Mouse (Mus musculus) kidney, postnatal 0 days (tissue): ENCODE results near the gene Lyrm2. TPM values are rescaled to one million over a fixed set of nuclear protein-coding genes. Genes with fewer than 3 reads are reported as not detected.

Experiments
- ATAC-seq: fragments of 200-750 bp; cut with Nextera tagmentation; replicated peaks from 2 replicates; pipeline ENCODE4 v1.8.0; 2017; ENCODE audit warnings: low read depth, moderate number of reproducible peaks, moderate TSS enrichment, moderate library complexity; ENCODE audit not compliant: low FRiP score
- DNase-seq: peaks from one replicate; pipeline ENCODE4 v3.0.0-alpha.2; 2016; ENCODE audit warnings: low spot score
- H3K27ac ChIP-seq: fragments of 300-500 bp; sonication (generic); 2 replicates; pipeline ENCODE4 v1.5.1; 2014; ENCODE audit warnings: mild to moderate bottlenecking
- H3K27me3 ChIP-seq: fragments of 300-500 bp; sonication (generic); 2 replicates; pipeline ENCODE4 v1.6.1; 2014; ENCODE audit warnings: low read length, mixed read lengths; ENCODE audit not compliant: insufficient read depth
- H3K36me3 ChIP-seq: fragments of 300-500 bp; sonication (generic); 2 replicates; pipeline ENCODE4 v1.6.1; 2014; ENCODE audit warnings: low read length, mixed read lengths; ENCODE audit not compliant: insufficient read depth
- H3K4me1 ChIP-seq: fragments of 300-500 bp; sonication (generic); replicated peaks from 2 replicates; pipeline ENCODE4 v1.6.1; 2014; ENCODE audit warnings: antibody characterized with exemption, low read length, mixed read lengths; ENCODE audit not compliant: insufficient read depth
- H3K4me2 ChIP-seq: fragments of 300-500 bp; sonication (generic); 2 replicates; pipeline ENCODE4 v1.6.1; 2014; ENCODE audit warnings: mild to moderate bottlenecking, low read length, moderate library complexity, mixed read lengths
- H3K4me3 ChIP-seq: fragments of 300-500 bp; sonication (generic); replicated peaks from 2 replicates; pipeline ENCODE4 v1.5.1; 2014; ENCODE audit warnings: low read depth, low read length
- H3K9ac ChIP-seq: fragments of 300-500 bp; sonication (generic); 2 replicates; pipeline ENCODE4 v1.6.1; 2014; ENCODE audit warnings: low read depth, low read length
- H3K9me3 ChIP-seq: fragments of 300-500 bp; sonication (generic); replicated peaks from 2 replicates; pipeline ENCODE4 v1.6.1; 2016; ENCODE audit warnings: low read length, inconsistent platforms, mixed read lengths
- CTCF ChIP-seq: IDR thresholded peaks from 2 replicates; pipeline ENCODE4 v1.5.1; 2016; ENCODE audit warnings: antibody characterized with exemption, low read depth, mild to moderate bottlenecking, moderate library complexity
- WGBS: fragments of 180-500 bp; shearing (Covaris S2); extraction: QIAGEN DNeasy Blood & Tissue Kit; methylation state at CpG from one replicate; pipeline ENCODE4 v1.1.7; 2014; 5-methylcytosine and 5-hydroxymethylcytosine counted together
- polyA plus RNA-seq: library from polyadenylated mRNA; unstranded; fragments of >200 nt; fragmentation: Nextera tagmentation; extraction: Ambion mirVana; gene quantifications from 2 replicates; pipeline ENCODE4 v1.2.1, GENCODE M21; 2015

Lyrm2 gene
- polyA plus RNA-seq, 1 experiment from 2014 or later = 143 TPM

DNA sequence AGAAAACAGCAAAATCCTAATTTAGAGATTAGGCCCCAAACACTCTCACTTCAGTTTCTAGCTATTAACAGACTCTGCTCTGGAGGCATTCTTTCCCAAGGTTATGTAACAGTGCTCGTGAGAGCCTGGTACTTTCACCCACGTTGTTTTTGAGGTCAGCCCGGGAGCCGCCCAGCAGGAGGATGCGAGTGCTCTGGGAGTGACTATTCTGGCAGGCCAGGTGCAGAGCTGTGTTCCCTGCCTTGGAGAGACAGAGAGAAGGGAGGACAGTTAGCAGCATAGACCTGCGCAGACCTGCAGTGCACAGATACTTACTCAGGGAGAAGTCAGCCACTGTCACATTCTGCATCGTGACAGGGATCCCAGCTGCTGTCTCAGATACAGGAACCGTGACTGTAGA lies 24.2 kb downstream of the Lyrm2 start:
- Histone ChIP-seq H3K4me1 (no peaks in the 10 kb centered on the region), H3K27me3 (no peaks in the 10 kb centered on the region), H3K4me3 (no peak overlapping the region), H3K36me3 (no peaks in the 10 kb centered on the region), H3K9ac (no peak overlapping the region), H3K27ac (no peak overlapping the region), H3K4me2 (no peak overlapping the region), H3K9me3 (no peaks in the 10 kb centered on the region)
- WGBS = 63% methylated on average over 8 of the region's 8 CpGs
- TF ChIP-seq CTCF = no peak
- ATAC-seq = no peak
- DNase-seq = no peak

DNA sequence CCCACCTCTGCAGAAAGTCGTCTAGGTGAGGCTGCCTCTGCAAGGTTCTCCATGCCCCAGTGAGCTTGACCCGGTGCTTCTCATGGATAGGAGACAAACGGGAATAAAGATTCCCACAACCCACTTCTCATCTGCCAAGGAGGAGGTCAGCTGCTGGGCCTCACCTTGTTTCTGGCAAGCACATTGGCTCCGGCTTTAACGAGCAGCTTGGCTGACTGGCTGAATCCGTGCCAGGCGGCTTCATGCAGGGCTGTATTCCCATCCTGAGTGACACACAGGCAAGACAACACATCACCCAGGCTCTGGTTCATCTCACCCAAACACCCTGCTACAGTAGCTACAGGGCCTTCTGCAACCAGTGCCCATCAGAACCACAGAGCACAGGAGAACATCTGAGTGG lies 26.9 kb downstream of the Lyrm2 start:
- DNase-seq = no peak
- no peak for ATAC-seq
- no peak for TF ChIP-seq CTCF
- WGBS = 49% methylated on average over 7 of the region's 7 CpGs
- Histone ChIP-seq H3K9ac (no peak overlapping the region), H3K4me2 (no peak overlapping the region), H3K27ac (no peak overlapping the region), H3K36me3 (no peaks in the 10 kb centered on the region), H3K4me3 (no peak overlapping the region), H3K27me3 (no peaks in the 10 kb centered on the region), H3K4me1 (no peaks in the 10 kb centered on the region), H3K9me3 (no peaks in the 10 kb centered on the region)

DNA sequence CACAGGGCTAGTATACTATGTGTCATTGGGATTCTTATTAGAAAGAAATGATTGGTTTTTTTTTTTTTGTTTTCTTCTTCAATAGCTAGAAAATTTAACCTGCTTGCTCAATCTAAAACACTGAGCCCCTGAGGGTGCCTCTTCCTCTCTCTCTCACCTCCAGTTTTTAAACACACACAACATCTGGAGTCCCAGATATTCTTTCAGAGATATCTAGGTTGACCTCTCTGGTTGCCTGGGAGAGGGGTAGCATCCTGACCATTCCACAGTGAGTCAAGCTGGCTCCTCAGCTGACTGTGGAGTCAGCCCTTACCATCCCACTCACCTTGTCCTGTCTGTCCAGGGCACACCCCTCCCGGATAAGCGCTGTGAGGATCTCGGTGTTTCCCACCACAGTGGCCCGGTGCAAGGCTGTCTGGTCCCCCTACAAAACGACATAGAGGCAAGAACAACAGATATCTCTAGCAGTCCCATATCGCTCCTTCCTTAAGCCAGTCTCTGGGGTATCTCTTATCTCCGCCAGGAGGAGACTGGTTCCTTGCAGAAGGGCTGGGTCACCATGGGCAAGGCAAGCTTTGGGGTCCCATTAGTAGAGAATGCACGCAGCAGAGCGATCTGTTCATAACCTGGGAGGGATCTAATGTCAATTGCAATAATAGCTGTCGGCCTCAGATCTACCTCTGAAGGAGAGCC lies 28.5 kb downstream of the Lyrm2 start:
- ATAC-seq (no peak), DNase-seq (no peak)
- H3K36me3 ChIP-seq = no peaks in the 10 kb centered on the region
- no peaks in the 10 kb centered on the region for H3K9me3 ChIP-seq
- H3K4me1 ChIP-seq = no peaks in the 10 kb centered on the region
- no peak overlapping the region for H3K27ac ChIP-seq
- no peak overlapping the region for H3K4me3 ChIP-seq
- no peak overlapping the region for H3K9ac ChIP-seq
- no peak overlapping the region for H3K4me2 ChIP-seq
- no peak for TF ChIP-seq CTCF
- WGBS = 76% methylated on average over 10 of the region's 10 CpGs
- no peaks in the 10 kb centered on the region for H3K27me3 ChIP-seq

DNA sequence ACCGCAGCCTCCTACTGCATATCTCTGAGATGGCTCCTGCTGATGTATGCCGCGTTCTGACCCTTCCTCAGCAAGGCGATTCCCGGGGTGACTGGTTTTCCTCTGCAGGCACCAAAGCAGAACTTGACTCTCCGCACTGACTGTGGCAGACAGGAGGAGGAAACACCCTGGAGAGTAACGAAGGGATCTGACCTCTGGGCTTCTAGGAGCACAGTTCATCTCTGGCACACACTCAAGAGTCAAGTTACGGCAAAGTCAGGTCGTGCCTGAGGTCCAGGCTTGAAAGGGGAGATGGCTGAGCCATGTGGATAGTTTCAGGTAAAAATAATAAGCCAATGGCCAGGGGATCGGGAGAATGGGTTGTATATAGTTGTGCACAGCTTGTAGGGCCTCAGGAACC lies 29.3 kb downstream of the Lyrm2 start:
- Histone ChIP-seq H3K4me2 (no peak overlapping the region), H3K9ac (no peak overlapping the region), H3K4me1 (no peaks in the 10 kb centered on the region), H3K9me3 (no peaks in the 10 kb centered on the region), H3K27me3 (no peaks in the 10 kb centered on the region), H3K27ac (no peak overlapping the region), H3K36me3 (no peaks in the 10 kb centered on the region), H3K4me3 (no peak overlapping the region)
- 26% methylated on average over 10 of the region's 10 CpGs for WGBS
- no peak; the same call in 1 of the 2 replicates for ATAC-seq
- TF ChIP-seq CTCF = no peak
- peak; percentile 24 for DNase-seq

DNA sequence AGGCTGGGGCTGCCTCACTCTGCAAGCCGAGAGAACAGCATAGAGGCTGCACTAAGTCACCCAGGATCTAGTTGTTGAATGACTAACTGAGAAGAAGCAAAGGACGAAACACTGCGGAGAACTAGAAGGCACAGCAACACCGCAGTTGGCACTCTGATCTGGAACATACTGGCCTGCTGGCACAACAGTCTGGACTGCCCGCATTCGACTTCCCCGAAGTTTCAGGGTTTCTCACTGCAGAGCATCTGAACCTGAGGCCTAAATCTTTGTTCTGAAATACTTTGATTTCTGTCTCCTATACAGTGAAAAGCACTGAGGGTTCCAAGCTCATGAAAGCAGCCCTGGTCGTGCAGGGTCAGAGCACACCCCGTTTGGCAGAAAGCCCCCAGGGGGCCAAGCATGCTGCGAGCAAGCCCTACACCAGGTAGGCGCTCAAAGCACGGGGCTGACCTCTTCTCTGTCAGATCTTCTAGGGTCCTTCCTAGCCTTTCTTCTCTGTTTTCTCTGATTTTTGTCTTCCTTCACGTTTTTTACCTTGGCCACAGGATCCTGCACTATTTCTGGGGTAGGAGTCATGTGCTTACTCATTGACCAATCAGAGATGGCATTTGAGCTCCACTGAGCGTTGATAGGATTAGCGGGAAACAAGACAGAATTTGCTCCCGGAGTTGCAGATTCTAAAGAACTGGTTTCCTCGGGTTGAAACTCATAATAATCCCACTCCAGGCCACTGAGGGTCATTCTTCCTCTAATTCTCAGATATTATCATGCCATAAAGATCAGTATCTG lies 33.6 kb downstream of the Lyrm2 start:
- no peak overlapping the region for H3K27ac ChIP-seq
- H3K4me3 ChIP-seq = no peak overlapping the region
- no peaks in the 10 kb centered on the region for H3K9me3 ChIP-seq
- ATAC-seq (no peak), DNase-seq (peak; percentile 25)
- no peaks in the 10 kb centered on the region for H3K4me1 ChIP-seq
- WGBS = 58% methylated on average over 17 of the region's 17 CpGs
- peak overlapping the region; percentile 25; the same call in 1 of the 2 replicates for H3K4me2 ChIP-seq
- no peak for TF ChIP-seq CTCF
- no peaks in the 10 kb centered on the region for H3K36me3 ChIP-seq
- no peaks in the 10 kb centered on the region for H3K27me3 ChIP-seq
- H3K9ac ChIP-seq = no peak overlapping the region

DNA sequence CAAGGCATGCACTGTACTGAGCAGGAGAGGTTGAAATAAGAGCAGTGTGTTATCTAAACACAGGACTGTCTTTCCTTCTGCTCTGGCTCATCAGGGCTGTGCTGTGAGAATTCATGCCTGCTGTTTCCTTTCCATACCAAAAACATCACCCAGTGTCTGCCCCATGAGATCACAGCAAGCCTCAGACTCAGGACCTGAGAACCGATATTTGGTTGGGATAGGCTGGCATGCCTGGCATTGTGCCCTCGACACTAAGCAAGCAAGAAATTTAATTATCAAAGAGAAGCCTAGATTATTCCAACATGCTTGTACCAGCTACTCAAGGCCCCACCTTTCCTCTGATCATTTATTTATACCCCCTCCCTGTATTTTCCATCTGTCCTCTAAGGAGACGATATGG lies 34.5 kb downstream of the Lyrm2 start:
- ATAC-seq (no peak), DNase-seq (no peak)
- H3K9ac ChIP-seq = no peak overlapping the region
- H3K36me3 ChIP-seq = no peaks in the 10 kb centered on the region
- no peaks in the 10 kb centered on the region for H3K4me1 ChIP-seq
- H3K4me2 ChIP-seq = no peak overlapping the region
- 76% methylated on average over 3 of the region's 3 CpGs for WGBS
- H3K9me3 ChIP-seq = no peaks in the 10 kb centered on the region
- no peak overlapping the region for H3K4me3 ChIP-seq
- TF ChIP-seq CTCF = no peak
- H3K27me3 ChIP-seq = no peaks in the 10 kb centered on the region
- no peak overlapping the region for H3K27ac ChIP-seq
